Mouse (Mus musculus) lung, postnatal 0 days (tissue): ENCODE measurements around the gene Sema7a.

Experiments used
- CTCF ChIP-seq: IDR thresholded peaks from 2 replicates; pipeline ENCODE4 v1.5.1; 2016; ENCODE audit warnings: antibody characterized with exemption, mild to moderate bottlenecking
- EP300 ChIP-seq: IDR thresholded peaks from 2 replicates; pipeline ENCODE4 v1.6.1; 2016; ENCODE audit warnings: antibody characterized with exemption, mild to moderate bottlenecking, control low read depth

DNA sequence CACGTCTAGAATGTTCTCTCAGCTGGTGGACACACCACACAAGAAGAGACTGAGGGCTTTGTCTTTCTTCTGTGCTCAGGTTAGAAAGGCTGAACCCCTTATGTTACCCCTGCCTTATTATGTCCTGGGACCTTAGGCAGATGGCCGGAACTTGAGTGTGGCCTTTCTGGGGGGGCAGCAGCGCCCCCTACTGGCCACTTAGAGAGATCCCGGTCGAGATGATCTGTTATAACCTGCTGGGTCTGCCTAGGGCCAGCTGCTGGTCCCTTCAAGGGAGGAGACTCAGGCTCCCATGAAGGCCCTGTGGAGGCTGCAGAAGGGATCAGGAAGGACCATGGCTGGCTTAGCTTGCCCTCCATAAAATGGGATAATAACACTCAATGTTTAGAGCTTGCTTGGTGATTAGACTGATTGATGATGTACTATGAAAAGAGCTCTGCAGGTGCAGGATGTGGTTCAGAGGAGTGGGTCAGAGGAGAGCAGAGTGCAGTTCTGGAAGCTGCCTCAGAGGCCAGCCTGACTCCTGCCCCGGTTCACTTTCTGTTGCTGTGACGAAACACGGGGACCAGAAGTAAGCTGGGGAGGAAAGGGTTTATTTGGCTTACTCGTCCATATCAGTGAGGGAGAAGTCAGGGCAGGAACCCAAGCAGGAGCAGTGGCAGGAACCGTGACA is 50.7 kb downstream of the Sema7a start:
- TF ChIP-seq EP300 = no peak
- TF ChIP-seq CTCF = peak; percentile 80
